Mouse (Mus musculus) gastrocnemius, adult 8-10 months (tissue): ENCODE results near the gene Gsap. TPM values are rescaled to one million over a fixed set of nuclear protein-coding genes. Genes with fewer than 3 reads are reported as not detected.
"Not testable (repeated sequence)": the region's sequence is repeated elsewhere in the genome, so short reads cannot be mapped to it uniquely, and the experiment has no call there.

Experiments
- DNase-seq, 2 experiments: peaks; one replicate each; pipeline ENCODE4 v3.0.0; 2022; ENCODE audit warnings: low spot score in 2 of 2
- total RNA-seq, 4 experiments: library from RNA; stranded (reverse); gene quantifications; 2 replicates each; pipeline ENCODE4 v1.2.4; 2022

The Gsap gene
- total RNA-seq, 4 experiments from 2014 or later: 0.58 to 1.3 (median 0.79) TPM

GRCm38 (mm10) chr5:21179496-21179895, 6.6 kb upstream of the Gsap start:
- no peak for DNase-seq

- not testable (repeated sequence) for DNase-seq
These were observed 3.0 kb upstream of the Gsap start for GRCm38 (mm10) chr5:21183046-21183445.

- DNase-seq: no peak
These were observed 766 bp downstream of the Gsap start for GRCm38 (mm10) chr5:21186821-21187220.

- no peak for DNase-seq
These were observed 2.4 kb downstream of the Gsap start for GRCm38 (mm10) chr5:21188435-21188834.

- no peak for DNase-seq
These were observed 3.0 kb downstream of the Gsap start for GRCm38 (mm10) chr5:21189036-21189435.

- DNase-seq: no peak
These were observed 3.4 kb downstream of the Gsap start for GRCm38 (mm10) chr5:21189460-21189859.

- no peak for DNase-seq
These were observed 17.4 kb downstream of the Gsap start for GRCm38 (mm10) chr5:21203504-21203903.

- DNase-seq: no peak
These were observed 18.1 kb downstream of the Gsap start for GRCm38 (mm10) chr5:21204157-21204556.

GRCm38 (mm10) chr5:21206014-21206413, 20.0 kb downstream of the Gsap start:
- no peak for DNase-seq

GRCm38 (mm10) chr5:21211406-21211805, 25.4 kb downstream of the Gsap start:
- DNase-seq: no peak

- DNase-seq: no peak
These were observed 26.9 kb downstream of the Gsap start for GRCm38 (mm10) chr5:21212933-21213332.

GRCm38 (mm10) chr5:21213801-21214200, 27.7 kb downstream of the Gsap start:
- no peak for DNase-seq

GRCm38 (mm10) chr5:21217453-21218294, 31.6 kb downstream of the Gsap start:
- no peak for DNase-seq

GRCm38 (mm10) chr5:21232876-21233275, 46.8 kb downstream of the Gsap start:
- no peak for DNase-seq

GRCm38 (mm10) chr5:21244575-21244974, 58.5 kb downstream of the Gsap start:
- DNase-seq: no peak

- no peak for DNase-seq
These were observed 59.2 kb downstream of the Gsap start for GRCm38 (mm10) chr5:21245241-21245640.

- DNase-seq: no peak
These were observed 60.7 kb downstream of the Gsap start for GRCm38 (mm10) chr5:21246794-21247193.

GRCm38 (mm10) chr5:21247916-21248315, 61.9 kb downstream of the Gsap start:
- no peak for DNase-seq

GRCm38 (mm10) chr5:21248834-21249233, 62.8 kb downstream of the Gsap start:
- no peak for DNase-seq

- DNase-seq: no peak
These were observed 68.9 kb downstream of the Gsap start for GRCm38 (mm10) chr5:21254731-21255525.

- no peak for DNase-seq
These were observed 69.6 kb downstream of the Gsap start for GRCm38 (mm10) chr5:21255551-21256132.

GRCm38 (mm10) chr5:21257126-21257525, 71.1 kb downstream of the Gsap start:
- DNase-seq: no peak
